Comparison of ENCODE assay signal across 24 mouse cellular contexts in genomic region chr14:98832401-98832800, GRCm38 (mm10).
DNase-seq lines count a peak whose midpoint lies in the region; ATAC-seq and TF ChIP-seq lines count a peak whose summit lies in the region.
"Had no signal": no experiment of that assay in that cellular context is flagged by ENCODE, and none has a peak within 500 bp of the region (broad histone marks: within the 10 kb centered on the region; RNA-seq: fewer than 3 reads in every experiment).

No protein-coding gene starts in this region.

- H3K4me1 ChIP-seq in kidney, adult 2 months (ENCODE audit: control insufficient read depth, insufficient read depth, low read length), result no peaks in the 10 kb centered on the region
- no peaks in the 10 kb centered on the region for H3K4me1 ChIP-seq in midbrain, postnatal 0 days (ENCODE audit: insufficient read depth, low read length)
- H3K4me1 ChIP-seq in midbrain, embryonic 10.5 days, result no peaks in the 10 kb centered on the region
- H3K4me1 ChIP-seq: embryonic facial prominence, embryonic 15.5 days; heart, embryonic 10.5 days; liver, embryonic 12.5 days; stomach, embryonic 15.5 days had no signal

- 36% methylated on average over 7 of the region's 7 CpGs for WGBS in kidney, adult 2 months
- 44% methylated on average over 7 of the region's 7 CpGs for WGBS in midbrain, postnatal 0 days
- 71% methylated on average over 7 of the region's 7 CpGs for WGBS in midbrain, embryonic 10.5 days

- TF ChIP-seq CTCF in kidney, adult 2 months (conservative IDR thresholded peaks at IDR 0.05; ENCODE audit: insufficient read depth, insufficient read length, low read depth, low read length), result no peak
- TF ChIP-seq CTCF in midbrain, postnatal 0 days (IDR thresholded peaks at IDR 0.05), result no peak

- no peak for ATAC-seq in midbrain, postnatal 0 days (ENCODE audit: low FRiP score)
- ATAC-seq: CD4-positive, CD25-positive, alpha-beta regulatory T cell, adult 4 months; liver, embryonic 12.5 days; midbrain, embryonic 13.5 days had no signal

- H3K27ac ChIP-seq in kidney, adult 2 months (ENCODE audit: insufficient read depth, low read depth, low read length), result no peak overlapping the region
- no peak overlapping the region for H3K27ac ChIP-seq in midbrain, postnatal 0 days (ENCODE audit: low read depth, low read length)
- no peak overlapping the region for H3K27ac ChIP-seq in midbrain, embryonic 10.5 days (replicated peaks)
- H3K27ac ChIP-seq: embryonic facial prominence, embryonic 15.5 days; heart, embryonic 10.5 days; liver, embryonic 12.5 days; midbrain, embryonic 13.5 days; stomach, embryonic 15.5 days had no signal

- peak; percentile 19 for DNase-seq in embryo, embryonic 11 days
- no peak for DNase-seq in embryo, embryonic 9.5 days (ENCODE audit: extremely low spot score)
- peak; percentile 4 for DNase-seq in kidney, adult 2 months
- DNase-seq in kidney, adult 11 months, result no peak
- peak; percentile 31 for DNase-seq in midbrain, postnatal 0 days (ENCODE audit: low spot score)
- no peak for DNase-seq in midbrain, embryonic 10.5 days (ENCODE audit: low spot score)
- DNase-seq in heart, adult 9 months (ENCODE audit: low spot score in 2 of 2), result no peak
- no peak for DNase-seq in lung, postnatal 36 days
- DNase-seq: adrenal gland, postnatal 36 days; cerebellum, adult 11 months; cerebellum, postnatal 14 days; heart, postnatal 4 days; kidney, adult 18-20 months; layer of hippocampus, adult 9-11 months; lung, adult 18-20 months; lung, postnatal 10 days; thymus, postnatal 36 days had no signal

- H3K27me3 ChIP-seq in kidney, adult 2 months (replicated peaks; ENCODE audit: control insufficient read depth, insufficient read depth, low read length), result no peaks in the 10 kb centered on the region
- H3K27me3 ChIP-seq in midbrain, postnatal 0 days (ENCODE audit: insufficient read depth, low read length), result no peaks in the 10 kb centered on the region
- no peaks in the 10 kb centered on the region for H3K27me3 ChIP-seq in midbrain, embryonic 10.5 days (ENCODE audit: low read depth, poor library complexity, severe bottlenecking)
- H3K27me3 ChIP-seq: embryonic facial prominence, embryonic 15.5 days; liver, embryonic 12.5 days; midbrain, embryonic 13.5 days; neural tube, embryonic 13.5 days; stomach, embryonic 15.5 days had no signal

- H3K9ac ChIP-seq in midbrain, postnatal 0 days (replicated peaks; ENCODE audit: low read length, poor library complexity, severe bottlenecking), result no peak overlapping the region
- H3K9ac ChIP-seq: embryonic facial prominence, embryonic 15.5 days; liver, embryonic 12.5 days; midbrain, embryonic 13.5 days; neural tube, embryonic 13.5 days; stomach, embryonic 15.5 days had no signal

- no peak overlapping the region for H3K4me2 ChIP-seq in midbrain, postnatal 0 days (ENCODE audit: low read depth, low read length, poor library complexity, severe bottlenecking)
- H3K4me2 ChIP-seq: embryonic facial prominence, embryonic 15.5 days; liver, embryonic 12.5 days; midbrain, embryonic 13.5 days; stomach, embryonic 15.5 days had no signal

- H3K9me3 ChIP-seq in midbrain, postnatal 0 days (ENCODE audit: low read length), result no peaks in the 10 kb centered on the region
- H3K9me3 ChIP-seq in midbrain, embryonic 10.5 days (replicated peaks), result no peaks in the 10 kb centered on the region
- H3K9me3 ChIP-seq: embryonic facial prominence, embryonic 15.5 days; heart, embryonic 10.5 days; liver, embryonic 12.5 days; midbrain, embryonic 13.5 days; neural tube, embryonic 13.5 days; stomach, embryonic 15.5 days had no signal

- no peaks in the 10 kb centered on the region for H3K36me3 ChIP-seq in kidney, adult 2 months (ENCODE audit: control insufficient read depth, insufficient read depth, low read length)
- no peaks in the 10 kb centered on the region for H3K36me3 ChIP-seq in midbrain, postnatal 0 days (ENCODE audit: insufficient read depth, low read length)
- H3K36me3 ChIP-seq in midbrain, embryonic 10.5 days, result no peaks in the 10 kb centered on the region
- H3K36me3 ChIP-seq: embryonic facial prominence, embryonic 15.5 days; heart, embryonic 10.5 days; liver, embryonic 12.5 days; midbrain, embryonic 13.5 days; neural tube, embryonic 13.5 days; stomach, embryonic 15.5 days had no signal

- no peak for TF ChIP-seq POLR2A in kidney, adult 2 months (IDR thresholded peaks at IDR 0.05; ENCODE audit: low read depth, low read length)

- H3K4me3 ChIP-seq in kidney, adult 2 months (ENCODE audit: insufficient read depth, low read depth, low read length), result no peak overlapping the region
- H3K4me3 ChIP-seq in midbrain, postnatal 0 days (ENCODE audit: low read depth, low read length), result no peak overlapping the region
- no peak overlapping the region for H3K4me3 ChIP-seq in midbrain, embryonic 10.5 days
- H3K4me3 ChIP-seq: embryonic facial prominence, embryonic 15.5 days; heart, embryonic 10.5 days; liver, embryonic 12.5 days; midbrain, embryonic 13.5 days; neural tube, embryonic 13.5 days; stomach, embryonic 15.5 days had no signal

Comparison
In these comparisons a context has a peak if more than half of its experiments do, and no peak if none do; other contexts are left out.
1. DNase-seq: peak in embryo, embryonic 11 days (single experiment), kidney, adult 2 months (single experiment) and midbrain, postnatal 0 days (single experiment); none in embryo, embryonic 9.5 days (single experiment), kidney, adult 11 months (single experiment), midbrain, embryonic 10.5 days (single experiment), heart, adult 9 months (0 of 2) and lung, postnatal 36 days (single experiment).